Mouse (Mus musculus): Measurements from ENCODE around the gene Foxf1.

The Foxf1 gene

DNA sequence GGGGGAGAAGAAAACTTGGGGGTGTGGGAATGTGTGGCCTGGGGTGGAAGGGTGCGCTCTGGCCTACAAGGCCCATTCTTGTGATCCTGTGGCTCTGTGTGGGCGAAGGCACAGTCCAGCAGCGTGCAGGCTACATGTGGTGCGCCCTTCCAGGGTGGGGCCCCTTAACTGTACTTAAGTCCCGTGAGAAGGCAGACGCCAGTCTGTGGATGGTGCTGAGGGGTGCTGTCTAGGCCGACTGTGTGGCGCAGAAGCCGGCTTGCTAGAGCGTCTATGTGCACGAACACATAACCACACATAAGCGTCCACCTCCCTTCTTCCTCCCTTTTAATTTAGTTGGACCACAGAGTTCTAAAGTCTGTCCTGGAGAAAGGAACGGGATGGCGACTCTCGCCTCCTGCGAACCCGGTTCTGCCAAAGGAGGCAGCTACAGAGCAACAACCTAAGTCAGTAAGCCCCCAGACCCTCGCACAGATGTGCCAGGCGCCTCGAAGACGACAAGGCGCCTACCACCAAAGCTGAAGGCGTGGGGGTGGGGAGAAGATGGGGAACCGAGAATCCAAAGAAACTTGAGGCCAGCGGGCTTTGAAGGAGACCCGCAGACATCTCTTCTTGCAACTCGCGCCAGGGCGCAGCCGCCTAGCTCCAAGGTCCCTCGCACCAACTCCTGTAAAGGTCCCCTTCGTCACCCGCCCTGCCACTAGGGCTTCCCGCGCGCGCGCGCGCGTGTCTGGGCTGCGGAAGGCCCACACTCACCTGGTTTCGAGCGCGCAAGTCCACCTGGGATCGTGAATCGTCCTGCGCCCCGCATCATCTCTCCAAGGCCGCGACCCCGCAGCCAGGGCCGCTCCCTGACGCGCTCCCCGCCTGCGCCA, 1.7 kb upstream of the Foxf1 start:
- DNase-seq (ENCODE audit: extremely low spot score, low spot score): peak; percentile 60

DNA sequence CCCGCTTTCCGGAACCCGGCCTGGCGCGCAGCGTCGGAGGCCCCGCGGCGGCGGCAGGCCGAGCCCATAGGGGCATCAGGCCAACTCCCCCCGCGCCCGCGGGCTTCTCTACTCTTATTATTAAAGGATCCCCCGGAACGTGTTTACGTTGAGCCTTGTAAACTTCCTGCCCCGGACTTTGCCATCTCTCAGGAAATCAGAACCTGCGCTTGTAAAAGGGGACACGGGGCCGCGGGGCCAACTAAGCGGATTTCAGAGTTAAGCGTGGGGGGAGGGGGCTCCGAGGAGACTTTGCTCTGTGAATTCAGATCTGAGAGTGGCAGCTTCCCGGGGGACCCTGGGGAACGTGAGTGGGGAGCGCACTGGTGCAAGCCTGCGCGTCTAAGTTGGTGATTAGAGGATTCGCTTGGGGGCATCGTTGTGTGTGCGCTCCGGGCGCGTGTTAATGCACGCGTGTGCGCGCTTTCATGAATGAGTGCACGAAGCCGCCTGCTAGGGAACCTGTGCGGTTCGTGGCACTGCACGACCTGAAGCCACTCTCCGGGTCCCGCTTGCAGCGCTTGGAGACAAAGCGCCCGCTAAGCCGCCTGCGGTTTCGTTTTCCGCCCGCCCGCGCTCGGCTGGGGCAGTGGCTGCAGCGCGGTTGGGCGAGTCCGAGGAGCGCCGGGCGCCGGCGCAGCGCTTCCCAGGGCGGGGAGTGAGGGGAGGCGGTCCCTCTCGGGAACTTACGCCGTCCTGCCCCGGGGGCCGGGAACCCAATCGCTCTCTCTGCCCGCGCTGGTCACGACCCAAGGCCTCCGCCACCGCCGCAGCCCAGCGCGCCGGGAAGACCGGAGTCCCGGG, 872 bp upstream of the Foxf1 start:
- DNase-seq (ENCODE audit: extremely low spot score, low spot score): peak; percentile 82

DNA sequence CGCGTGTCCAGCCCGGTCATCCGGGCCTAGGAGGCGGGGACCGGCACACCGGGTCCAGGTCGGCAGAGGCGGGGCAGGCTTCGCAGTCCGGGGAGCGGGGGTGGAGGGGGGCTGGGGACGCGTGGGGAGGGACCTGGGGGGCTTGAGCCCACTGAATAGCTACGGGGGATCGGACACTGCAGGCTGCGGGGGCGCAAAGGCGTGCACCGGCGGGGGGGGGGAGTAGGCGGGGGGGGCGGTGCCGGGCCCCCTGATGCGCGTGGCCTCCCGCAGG, 313 bp upstream of the Foxf1 start:
- no peak for DNase-seq (ENCODE audit: extremely low spot score, low spot score)

DNA sequence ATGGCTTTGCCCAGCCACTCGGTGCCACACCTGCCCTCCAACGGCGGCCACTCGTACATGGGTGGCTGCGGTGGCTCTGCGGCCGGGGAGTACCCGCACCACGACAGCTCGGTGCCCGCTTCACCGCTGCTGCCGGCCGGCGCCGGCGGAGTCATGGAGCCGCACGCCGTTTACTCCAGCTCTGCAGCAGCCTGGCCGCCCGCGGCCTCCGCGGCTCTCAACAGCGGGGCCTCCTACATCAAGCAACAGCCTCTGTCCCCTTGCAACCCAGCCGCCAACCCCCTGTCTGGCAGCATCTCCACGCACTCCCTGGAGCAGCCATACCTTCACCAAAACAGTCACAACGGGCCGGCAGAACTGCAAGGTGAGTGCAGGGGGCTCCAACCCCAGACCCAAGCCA, 825 bp downstream of the Foxf1 start:
- peak; percentile 65 for DNase-seq (ENCODE audit: extremely low spot score, low spot score)

DNA sequence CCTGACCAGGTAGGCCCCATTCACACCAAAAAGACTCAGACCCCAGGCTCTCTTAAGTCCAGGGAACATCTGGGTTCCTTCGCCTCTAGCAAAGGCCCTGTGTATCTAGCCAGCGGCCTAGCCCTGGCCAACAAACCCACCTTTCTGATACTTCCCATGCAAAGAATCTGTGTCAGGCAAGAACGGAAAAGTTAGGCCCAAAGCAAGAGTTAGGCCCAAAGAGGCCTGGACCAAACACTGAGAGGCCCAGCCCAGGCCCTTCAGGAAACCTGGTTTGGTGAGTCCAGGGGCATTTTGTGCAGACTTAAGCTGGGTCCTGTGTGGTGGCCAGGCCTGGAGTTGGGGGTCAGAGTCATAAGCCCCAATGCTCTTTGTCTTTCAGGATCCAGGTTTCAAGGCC, 1.4 kb downstream of the Foxf1 start:
- DNase-seq (ENCODE audit: extremely low spot score, low spot score): no peak

DNA sequence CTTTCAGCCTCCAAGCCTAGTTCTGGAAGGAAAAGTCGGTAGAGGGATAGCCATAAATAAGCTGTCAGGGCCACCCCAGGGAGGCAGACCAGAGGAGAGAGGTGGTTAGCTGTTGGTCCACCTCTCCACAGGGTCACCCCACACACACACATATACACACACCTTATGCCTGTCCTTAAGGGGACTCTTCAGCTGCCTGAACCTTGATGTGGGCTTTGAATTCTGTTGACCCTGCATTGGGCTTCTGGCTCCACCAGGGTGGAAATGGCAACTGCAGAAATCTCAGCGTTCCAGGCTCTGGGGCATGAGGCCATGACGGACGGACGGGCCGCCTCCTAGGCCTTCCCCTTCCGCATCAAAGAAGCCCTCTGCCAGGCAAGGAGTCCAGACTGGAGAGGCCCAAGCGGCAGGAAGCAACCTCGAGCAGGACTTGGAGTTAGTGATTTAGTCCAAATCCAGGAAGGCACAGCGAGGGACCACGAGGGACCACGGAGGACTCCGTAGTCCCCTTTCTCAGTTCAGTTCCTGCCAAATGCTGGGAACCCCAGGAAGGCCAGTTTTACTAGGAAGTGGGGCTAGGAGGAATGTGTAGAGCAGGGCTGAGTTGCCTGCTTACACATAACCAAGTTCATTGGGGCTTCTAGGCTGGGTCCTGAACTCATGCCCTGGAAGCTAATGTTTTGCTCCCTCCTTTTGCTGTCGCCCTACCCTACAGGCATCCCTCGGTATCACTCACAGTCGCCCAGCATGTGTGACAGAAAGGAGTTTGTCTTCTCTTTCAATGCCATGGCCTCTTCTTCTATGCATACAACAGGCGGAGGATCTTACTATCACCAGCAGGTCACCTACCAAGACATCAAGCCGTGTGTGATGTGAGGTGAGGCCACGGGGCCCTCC, 2.1 kb downstream of the Foxf1 start:
- DNase-seq (ENCODE audit: extremely low spot score, low spot score): peak; percentile 52

DNA sequence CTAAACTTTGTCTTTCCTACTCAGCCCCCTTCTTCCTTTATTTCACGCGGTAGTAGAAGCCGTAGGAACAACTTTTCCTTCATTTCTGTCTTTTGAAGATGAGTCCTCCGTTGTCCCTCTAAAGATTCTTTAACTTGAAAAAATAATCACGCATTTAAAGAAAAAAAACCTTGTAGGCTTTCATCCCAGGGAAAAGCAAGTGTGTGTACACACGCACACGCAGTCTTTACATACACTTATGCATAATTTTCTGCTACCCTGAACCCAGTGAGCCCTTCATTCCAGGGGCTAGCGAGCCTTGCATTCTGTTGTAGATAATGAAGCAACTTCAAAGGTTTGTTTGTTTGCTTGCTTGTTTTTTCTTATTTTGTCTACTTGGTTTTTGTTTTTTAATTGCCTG, 4.1 kb downstream of the Foxf1 start:
- DNase-seq (ENCODE audit: extremely low spot score, low spot score): peak; percentile 26

DNA sequence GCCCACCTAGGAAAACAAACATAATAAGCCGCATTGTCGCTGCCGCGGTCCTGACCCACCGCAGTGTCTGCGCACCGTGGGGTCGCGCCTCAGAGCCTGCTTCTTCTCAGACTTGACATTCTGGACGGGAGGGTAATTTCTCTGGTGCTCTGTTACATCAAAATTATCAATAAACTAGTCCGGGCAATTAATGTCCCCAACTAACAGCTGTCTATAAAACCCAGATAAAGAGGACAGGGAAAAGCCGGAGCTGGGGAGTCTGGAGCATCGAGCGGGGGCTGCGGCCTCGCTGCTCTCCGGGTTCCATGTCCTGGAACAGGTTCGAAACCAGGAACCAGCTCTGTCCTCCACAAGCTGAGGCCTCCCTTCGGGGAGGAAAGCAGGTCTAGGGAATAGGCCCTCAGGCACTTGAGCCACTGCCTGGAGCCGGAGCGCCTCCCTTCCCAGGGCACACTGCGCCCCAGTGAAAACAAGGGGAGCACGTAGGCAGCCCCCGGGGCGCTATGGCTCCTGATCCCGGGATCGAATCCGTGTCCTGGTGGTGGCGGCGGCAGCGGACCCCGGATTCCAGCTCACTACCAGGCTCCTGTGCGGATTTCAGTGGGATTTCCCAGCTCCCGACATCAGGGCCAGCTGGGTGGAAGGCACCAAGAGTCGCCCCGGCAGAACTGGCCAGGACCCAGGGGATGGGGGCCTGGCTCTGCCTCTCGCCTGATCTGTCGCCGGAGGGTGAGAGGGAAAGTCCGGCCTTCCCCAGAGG, 4.9 kb downstream of the Foxf1 start:
- peak; percentile 69 for DNase-seq (ENCODE audit: extremely low spot score, low spot score)

DNA sequence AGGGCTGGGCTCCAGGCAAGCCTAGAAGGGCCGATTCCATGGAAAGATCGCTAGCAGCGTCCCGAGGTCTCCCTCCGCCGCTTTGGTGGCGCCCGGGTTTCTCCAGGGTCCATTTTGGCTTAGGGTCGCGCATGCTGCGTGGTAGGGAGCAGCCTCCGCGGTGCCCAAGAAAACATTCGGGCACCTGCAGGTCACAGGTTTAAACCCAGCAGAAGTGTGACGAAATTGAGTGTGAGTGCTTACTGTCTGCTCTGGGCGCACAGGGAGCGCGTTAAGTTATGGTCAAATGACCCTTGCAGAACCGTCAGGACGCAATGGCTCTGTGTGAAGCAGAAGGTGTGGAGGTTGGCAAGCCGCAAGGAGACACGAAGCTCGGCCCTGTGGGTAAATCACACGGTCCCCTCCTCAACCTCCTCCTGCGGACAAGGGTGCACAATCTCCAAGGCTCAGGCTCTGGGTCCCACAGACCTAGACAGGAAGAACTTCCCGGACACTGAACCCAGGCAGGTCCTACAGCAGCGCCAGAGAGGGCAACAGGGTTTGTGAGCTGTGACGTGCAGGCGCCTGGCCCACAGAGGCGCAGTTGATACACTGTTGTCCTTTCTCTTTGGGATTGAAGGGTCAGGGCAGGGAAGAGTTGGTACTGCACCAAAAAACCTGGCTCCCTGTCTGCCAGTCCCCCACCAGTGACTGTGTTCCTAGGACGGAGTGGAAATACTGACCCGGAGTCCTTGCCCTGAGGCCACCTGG, 5.6 kb downstream of the Foxf1 start:
- peak; percentile 51 for DNase-seq (ENCODE audit: extremely low spot score, low spot score)

DNA sequence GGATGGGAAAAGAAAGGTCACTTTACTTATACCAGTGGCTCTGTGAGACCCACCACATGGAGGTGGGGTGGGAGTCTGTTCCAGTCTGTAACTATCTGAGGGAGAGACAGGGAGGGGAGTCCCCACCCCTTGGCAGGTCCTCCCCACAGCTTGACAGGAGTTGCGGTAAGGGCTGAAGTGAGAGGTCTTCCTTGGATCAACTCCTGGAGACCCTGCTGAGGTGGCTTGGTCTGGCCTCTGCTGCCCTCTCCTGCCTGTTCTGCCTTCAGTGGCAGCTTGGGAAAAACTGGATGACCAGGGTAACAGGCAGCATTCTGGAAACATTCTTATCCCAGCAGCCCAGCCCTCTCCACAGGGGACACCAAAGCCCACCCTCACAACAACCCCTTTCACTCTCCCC, 6.5 kb downstream of the Foxf1 start:
- peak; percentile 55 for DNase-seq (ENCODE audit: extremely low spot score, low spot score)

DNA sequence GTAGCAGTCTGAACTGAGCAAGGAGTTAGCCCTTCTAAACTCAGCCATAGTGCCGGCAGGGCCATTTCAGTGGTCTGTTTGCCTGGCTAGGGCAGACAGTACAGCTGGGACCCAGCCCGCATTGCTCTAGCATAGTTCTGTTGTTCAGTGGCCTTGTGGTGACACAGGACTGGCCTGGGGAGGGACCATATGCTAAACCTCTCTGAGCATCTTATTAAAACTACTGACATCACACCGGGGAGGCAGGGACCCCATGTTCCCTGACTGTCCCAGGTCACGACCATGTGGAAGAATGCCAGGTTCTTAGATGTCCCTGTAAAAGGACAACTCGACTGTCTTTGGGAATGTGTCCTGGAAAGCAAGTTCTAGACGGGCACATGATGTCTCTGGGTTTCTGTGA, 8.0 kb downstream of the Foxf1 start:
- no peak for DNase-seq (ENCODE audit: extremely low spot score, low spot score)

DNA sequence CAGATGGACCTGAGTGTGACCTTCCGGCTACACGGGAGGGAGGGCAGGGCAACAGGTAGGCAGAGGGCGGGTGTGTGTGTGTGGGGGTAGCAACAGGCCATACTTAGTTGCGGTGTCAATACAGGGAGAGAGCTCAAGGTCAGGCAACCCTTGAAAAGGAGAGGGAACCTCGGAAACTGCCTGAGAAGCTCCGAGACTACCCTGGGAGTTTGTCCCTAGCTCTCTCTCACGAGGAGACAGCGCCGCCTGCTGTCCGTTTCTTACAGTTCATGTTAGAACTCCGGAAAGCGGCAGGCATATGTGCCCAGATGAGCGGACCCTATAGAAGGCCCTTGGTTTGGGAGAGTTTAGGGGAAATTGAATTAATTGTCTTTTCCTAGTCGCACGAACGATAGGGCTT, 8.4 kb downstream of the Foxf1 start:
- peak; percentile 92 for DNase-seq (ENCODE audit: extremely low spot score, low spot score)

DNA sequence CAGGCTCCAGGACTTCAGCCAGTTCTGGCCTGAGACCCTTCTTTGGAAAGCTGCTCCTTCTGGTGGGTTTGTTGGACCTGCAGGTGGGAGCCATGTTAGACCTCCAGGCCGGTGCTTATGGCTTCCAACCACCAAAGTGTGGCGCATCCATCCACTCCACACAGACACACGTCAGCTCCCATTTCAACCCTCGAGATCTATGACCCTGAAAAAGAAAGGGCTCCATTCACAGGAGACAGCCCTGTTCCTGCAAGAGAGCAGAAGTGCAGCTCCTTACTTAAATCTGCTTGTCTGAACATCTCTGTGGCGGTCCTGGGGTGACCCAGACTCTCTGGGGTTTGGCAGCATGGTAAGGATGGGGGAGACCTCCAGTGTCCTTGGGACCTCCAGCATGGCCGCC, 9.3 kb downstream of the Foxf1 start:
- peak; percentile 26 for DNase-seq (ENCODE audit: extremely low spot score, low spot score)

DNA sequence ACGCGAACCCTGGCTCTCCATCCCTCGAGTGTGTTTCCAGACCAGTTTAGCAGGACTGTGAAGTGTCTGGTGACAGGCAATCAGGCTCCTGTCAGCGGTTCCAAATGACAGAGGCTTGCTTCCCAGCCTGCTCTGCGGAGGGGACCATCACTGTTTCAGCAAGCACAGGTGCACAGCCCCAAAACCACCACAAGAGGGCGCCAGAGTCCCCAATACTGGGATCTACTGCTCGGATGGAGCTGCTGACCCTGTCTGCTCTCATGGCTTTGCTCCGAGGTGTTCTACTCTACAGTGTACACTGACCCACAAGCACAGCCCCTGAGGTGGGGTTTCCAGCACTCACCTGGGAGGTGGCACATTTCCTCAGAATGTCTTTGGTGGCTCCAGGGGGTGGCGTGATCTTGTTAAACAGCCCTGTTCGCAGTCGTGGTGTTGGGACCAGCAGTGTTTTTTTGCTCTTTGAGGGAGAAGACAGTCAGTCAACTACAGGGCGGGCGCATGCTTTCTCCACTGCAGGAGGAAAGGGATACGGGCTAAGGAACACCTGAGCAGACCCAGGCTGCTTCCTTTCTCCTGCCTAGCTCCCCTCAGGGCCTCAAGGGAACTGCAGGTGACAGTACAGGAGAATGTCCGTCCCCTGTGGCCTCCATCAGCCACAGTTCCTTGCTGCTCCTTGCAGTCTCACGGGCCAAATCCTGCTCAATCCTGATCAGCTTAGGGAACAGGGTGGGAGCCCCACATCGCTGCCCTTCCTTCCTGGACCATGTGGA, 20.0 kb downstream of the Foxf1 start:
- DNase-seq (ENCODE audit: extremely low spot score, low spot score): peak; percentile 89

DNA sequence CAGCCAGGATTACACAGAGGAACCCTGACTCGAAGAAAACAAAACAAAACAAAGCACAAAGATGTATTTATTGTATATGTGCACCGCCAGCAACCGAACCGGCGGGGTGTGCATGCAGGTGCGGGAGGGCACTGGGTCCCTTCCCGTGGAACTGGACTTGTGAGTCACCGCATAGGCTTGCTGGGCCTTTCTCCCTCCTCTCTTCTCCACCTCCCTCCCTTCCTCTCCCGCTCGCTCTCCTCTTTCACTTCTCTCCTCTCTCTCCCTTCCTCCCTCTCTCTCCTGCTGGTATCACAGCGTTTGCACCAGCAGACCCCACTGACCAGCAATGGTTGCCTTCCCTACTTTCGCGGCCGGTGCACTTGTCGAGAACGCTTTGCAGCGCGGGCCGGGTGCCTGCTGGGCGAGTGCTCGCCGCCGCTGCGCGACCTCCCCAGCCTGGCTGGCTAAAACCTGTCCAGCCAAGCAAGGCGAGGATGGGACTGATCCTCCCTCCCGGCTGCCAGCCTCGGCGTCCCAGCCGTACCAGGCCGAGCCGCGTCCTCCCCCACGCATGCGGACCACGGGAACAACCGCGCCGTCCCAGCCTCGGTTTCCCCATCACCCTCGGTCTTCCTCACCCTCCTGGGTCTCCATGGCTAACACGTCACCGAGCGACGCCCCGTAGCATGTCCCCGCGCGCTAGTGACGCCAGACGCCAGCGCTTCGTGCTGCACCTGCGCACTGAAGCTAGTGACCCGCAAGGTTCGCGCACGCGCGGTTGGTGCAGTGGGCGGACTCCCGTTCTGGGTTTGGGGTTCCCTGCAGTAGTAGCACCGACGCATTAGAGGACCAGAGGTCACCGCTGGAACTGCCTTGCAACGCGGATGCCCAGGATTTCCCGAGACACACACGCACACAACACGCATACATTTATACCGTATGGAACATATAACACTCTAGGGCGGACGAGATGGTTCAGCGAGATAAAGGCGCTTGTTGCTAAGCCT, 23.8 kb downstream of the Foxf1 start, which contains the start of gene Mthfsd:
Mthfsd (minus strand) TSS at position 725 of the 989 bp plus-strand sequence.
- peak; percentile 98 for DNase-seq (ENCODE audit: extremely low spot score, low spot score)

DNA sequence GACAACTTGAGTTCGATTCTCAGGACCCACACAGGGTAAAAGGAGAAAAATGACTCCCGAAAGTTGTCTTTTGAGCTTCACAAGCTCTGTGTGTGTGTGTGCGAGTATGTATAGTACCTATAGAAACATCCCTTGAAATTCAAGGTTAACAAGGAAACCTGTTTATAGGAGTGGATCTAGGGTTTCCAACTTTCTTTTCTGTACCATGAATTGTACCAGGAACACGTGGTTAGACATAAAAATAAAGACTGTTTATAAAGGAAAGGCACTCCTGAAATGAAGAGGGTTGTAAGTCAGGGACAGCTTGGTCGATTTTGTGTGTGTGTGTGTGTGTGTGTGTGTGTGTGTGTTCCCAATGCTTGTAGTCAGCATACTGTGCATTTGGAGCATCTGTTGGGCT, 24.5 kb downstream of the Foxf1 start:
- no peak for DNase-seq (ENCODE audit: extremely low spot score, low spot score)

DNA sequence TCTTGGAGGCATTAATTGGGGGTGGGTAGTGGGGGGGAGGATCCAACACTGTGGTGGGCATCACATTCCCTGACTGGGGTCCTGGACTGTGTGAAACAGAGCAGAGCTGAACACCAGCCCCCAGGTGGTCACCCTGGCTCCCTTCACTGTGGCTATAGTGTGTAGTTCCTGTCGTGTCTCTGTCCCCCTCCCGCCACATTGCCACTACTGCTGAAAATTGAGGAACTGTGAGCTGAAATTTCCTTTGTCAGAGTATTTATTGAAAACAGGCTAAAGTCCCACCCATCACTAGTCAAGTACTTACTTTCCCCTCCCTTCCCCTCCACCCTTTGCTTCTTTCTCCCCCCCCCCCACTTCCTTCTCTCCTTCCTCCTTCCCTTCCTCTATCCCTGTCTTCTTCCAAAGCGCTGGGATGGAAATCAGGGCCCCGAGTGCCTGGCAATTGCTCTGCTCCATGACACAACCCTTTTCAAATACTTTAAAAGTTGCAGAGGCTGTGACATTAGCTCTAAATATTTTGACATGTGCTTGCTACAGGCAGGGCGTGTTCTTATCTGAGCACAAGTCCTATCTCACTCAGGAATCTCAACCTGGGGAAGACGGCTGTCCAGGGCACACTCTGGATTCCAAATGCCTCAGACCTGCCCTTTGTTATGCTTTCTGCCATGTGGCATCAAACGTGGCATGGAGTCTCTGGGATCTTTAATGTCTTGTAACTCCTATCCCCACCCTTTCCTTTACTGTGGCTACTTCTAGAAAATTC, 27.1 kb downstream of the Foxf1 start:
- DNase-seq (ENCODE audit: extremely low spot score, low spot score): no peak
